Mouse (Mus musculus) urinary bladder, adult 18-20 months (tissue): ENCODE results near the gene Gm10719.
"Not testable (repeated sequence)": the region's sequence is repeated elsewhere in the genome, so short reads cannot be mapped to it uniquely, and the experiment has no call there.

Experiments used
- DNase-seq, 2 experiments: peaks; one replicate each; pipeline ENCODE4 v3.0.0; 2022; ENCODE audit warnings: low spot score in 2 of 2, mixed read lengths in 2 of 2

The Gm10719 gene

GRCm38 (mm10) chr9:3017108-3017507, at the start of gene Gm10719:
Gene Gm10719 (plus strand): TSS chr9:3017408.
- DNase-seq: not testable (repeated sequence)

- peak; percentile 8 to 18 for DNase-seq
These were observed 16.7 kb upstream of the Gm10719 start, which contains the start of gene Gm10722 for GRCm38 (mm10) chr9:3000445-3000972. Gene Gm10722 (plus strand): TSS chr9:3000922.

- peak; percentile 4 to 42 for DNase-seq
These were observed 16.2 kb upstream of the Gm10719 start for GRCm38 (mm10) chr9:3001006-3001405.

- peak; percentile 99 to 100 for DNase-seq
These were observed 15.1 kb upstream of the Gm10719 start for GRCm38 (mm10) chr9:3001948-3002659.

- DNase-seq: not testable (repeated sequence)
These were observed 14.3 kb upstream of the Gm10719 start, which contains the start of gene Gm11168 for GRCm38 (mm10) chr9:3002794-3003396. Gene Gm11168 (plus strand): TSS chr9:3003346.

DNA sequence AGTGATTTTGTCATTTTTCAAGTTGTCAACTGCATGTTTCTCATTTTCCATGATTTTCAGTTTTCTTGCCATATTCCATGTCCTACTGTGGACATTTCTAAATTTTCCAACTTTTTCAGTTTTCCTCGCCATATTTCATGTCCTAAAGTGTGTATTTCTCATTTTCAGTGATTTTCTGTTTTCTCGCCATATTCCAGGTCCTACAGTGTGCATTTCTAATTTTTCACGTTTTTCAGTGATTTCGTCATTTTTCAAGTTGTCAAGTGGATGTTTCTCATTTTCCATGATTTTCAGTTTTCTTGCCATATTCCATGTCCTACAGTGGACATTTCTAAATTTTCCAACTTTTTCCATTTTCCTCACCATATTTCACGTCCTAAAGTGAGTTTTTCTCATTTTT, 11.0 kb upstream of the Gm10719 start:
- DNase-seq: not testable (repeated sequence)

DNA sequence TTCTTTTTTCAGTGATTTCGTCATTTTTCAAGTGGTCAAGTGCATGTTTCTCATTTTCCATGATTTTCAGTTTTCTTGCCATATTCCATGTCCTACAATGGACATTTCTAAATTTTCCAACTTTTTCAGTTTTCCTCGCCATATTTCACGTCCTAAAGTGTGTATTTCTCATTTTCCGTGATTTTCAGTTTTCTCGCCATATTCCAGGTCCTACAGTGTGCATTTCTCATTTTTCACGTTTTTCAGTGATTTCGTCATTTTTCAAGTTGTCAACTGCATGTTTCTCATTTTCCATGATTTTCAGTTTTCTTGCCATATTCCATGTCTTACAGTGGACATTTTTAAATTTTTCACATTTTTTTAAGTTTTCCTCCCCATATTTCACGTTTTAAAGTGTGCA, 10.6 kb upstream of the Gm10719 start:
- DNase-seq: peak; percentile 96 to 97

GRCm38 (mm10) chr9:3007272-3007671, 9.9 kb upstream of the Gm10719 start:
- not testable (repeated sequence) for DNase-seq

DNA sequence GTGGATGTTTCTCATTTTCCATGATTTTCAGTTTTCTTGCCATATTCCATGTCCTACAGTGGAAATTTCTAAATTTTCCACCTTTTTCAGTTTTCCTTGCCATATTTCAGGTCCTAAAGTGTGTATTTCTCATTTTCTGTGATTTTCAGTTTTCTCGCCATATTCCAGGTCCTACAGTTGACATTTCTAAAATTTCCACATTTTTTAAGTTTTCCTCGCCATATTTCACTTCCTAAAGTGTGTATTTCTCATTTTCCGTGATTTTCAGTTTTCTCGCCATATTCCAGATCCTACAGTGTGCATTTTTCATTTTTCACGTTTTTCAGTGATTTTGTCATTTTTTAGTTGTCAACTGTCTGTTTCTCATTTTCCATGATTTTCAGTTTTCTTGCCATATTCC, 7.9 kb upstream of the Gm10719 start:
- DNase-seq: not testable (repeated sequence)

GRCm38 (mm10) chr9:3012054-3012621, 5.1 kb upstream of the Gm10719 start:
- not testable (repeated sequence) for DNase-seq

DNA sequence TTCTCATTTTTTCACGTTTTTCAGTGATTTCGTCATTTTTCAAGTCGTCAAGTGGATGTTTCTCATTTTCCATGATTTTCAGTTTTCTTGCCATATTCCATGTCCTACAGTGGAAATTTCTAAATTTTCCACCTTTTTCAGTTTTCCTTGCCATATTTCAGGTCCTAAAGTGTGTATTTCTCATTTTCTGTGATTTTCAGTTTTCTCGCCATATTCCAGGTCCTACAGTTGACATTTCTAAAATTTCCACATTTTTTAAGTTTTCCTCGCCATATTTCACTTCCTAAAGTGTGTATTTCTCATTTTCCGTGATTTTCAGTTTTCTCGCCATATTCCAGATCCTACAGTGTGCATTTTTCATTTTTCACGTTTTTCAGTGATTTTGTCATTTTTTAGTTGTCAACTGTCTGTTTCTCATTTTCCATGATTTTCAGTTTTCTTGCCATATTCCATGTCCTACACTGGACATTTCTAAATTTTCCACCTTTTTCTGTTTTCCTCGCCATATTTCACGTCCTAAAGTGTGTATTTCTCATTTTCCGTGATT, 4.4 kb upstream of the Gm10719 start, which contains the start of gene Gm10721:
TSS of gene Gm10721 (plus strand) at position 408 of the 547 bp plus-strand sequence.
- not testable (repeated sequence) for DNase-seq

GRCm38 (mm10) chr9:3015354-3015753, 1.9 kb upstream of the Gm10719 start, which contains the start of gene Gm10720:
Gene Gm10720 (plus strand): TSS chr9:3015654.
- not testable (repeated sequence) for DNase-seq

GRCm38 (mm10) chr9:3015896-3016295, 1.3 kb upstream of the Gm10719 start:
- DNase-seq: not testable (repeated sequence)

DNA sequence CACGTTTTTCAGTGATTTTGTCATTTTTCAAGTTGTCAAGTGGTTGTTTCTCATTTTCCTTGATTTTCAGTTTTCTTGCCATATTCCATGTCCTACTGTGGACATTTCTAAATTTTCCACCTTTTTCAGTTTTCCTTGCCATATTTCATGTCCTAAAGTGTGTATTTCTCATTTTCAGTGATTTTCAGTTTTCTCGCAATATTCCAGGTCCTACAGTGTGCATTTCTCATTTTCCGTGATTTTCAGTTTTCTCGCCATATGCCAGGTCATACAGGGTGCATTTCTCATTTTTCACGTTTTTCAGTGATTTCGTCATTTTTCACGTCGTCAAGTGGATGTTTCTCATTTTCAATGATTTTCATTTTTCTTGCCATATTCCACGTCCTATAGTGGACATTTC, 1.7 kb downstream of the Gm10719 start:
- peak; percentile 29 to 68 for DNase-seq

GRCm38 (mm10) chr9:3019835-3020727, 2.9 kb downstream of the Gm10719 start:
- peak; percentile 30 to 67 for DNase-seq

GRCm38 (mm10) chr9:3022316-3023008, 5.3 kb downstream of the Gm10719 start:
- DNase-seq: peak; percentile 46 to 79

GRCm38 (mm10) chr9:3023312-3023984, 6.2 kb downstream of the Gm10719 start, which contains the start of gene Gm10718:
Gene Gm10718 (plus strand): TSS chr9:3023547.
- DNase-seq: peak in 1 of 2 experiments; percentile 11

DNA sequence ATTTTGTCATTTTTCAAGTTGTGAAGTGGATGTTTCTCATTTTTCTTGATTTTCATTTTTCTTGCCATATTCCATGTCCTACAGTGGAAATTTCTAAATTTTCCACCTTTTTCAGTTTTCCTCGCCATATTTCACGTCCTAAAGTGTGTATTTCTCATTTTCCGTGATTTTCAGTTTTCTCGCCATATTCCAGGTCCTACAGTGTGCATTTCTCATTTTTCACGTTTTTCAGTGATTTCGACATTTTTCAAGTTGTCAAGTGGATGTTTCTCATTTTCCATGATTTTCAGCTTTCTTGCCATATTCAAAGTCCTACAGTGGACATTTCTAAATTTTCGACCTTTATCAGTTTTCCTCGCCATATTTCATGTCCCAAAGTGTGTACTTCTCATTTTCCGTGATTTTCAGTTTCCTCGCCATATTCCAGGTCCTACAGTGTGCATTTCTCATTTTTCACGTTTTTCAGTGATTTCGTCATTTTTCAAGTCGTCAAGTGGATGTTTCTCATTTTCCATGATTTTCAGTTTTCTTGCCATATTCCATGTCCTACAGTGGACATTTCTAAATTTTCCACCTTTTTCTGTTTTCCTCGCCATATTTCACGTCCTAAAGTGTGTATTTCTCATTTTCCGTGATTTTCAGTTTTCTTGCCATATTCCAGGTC, 6.9 kb downstream of the Gm10719 start:
- peak; percentile 65 to 82 for DNase-seq

- DNase-seq: peak; percentile 11 to 60
These were observed 7.8 kb downstream of the Gm10719 start, which contains the start of gene Gm10717 for GRCm38 (mm10) chr9:3024912-3025467. Gene Gm10717 (plus strand): TSS chr9:3025417.
